Mouse (Mus musculus): ENCODE results near the gene Gatc.
A peak's percentile ranks its signal among the peaks of the same experiment; 100 is the strongest.

DNA sequence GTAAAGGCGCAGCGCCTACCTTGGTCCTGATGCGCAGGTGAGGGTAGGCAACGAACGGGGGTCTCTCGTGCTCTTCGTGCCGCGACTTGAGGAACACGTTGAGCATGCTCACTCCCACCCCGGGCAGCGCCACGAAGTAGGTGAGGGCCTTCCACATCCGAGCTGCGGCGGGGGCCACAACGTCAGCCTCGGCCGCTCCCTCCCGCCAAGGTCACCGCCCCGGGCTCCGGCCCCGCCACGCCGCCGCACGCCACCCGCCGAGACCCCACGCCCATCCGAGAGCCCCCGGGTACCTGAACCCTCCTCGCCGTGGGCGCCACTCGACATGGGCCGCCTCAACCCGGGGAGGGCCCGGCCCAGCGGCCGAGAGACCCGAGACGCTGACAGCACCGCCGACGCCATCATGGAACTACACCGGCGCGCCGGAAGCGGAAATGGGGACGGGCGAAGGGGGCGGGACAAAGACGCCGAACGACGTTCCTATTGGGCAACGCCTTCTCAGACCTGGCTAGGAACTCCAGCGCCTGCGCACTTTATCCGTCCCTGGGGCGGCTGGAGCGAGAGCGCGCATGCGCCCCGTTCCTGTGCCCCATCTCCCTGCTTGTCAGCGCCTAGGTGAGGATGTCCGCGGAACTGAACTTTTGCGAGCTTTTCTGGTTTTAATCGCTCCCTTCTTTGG, 7.7 kb upstream of the Gatc start, which contains the start of gene Cox6a1:
- TF ChIP-seq ZC3H11A (IDR thresholded peaks at IDR 0.05; ENCODE audit: borderline replicate concordance, low read depth, low read length) (no peak), MAFK (IDR thresholded peaks at IDR 0.05; ENCODE audit: insufficient read depth, low read depth, low read length) (no peak), HCFC1 (IDR thresholded peaks at IDR 0.05; ENCODE audit: borderline replicate concordance, insufficient read depth, low read length) (0 out of 2 replicates have a peak, but pooled peaks have one; percentile 65), ZNF384 (IDR thresholded peaks at IDR 0.05; ENCODE audit: low read depth, low read length) (no peak)

Data from ES-E14 (cell line).